Mouse (Mus musculus) embryo, embryonic 10 days (tissue): ENCODE measurements around the gene Tox4.
A peak's percentile ranks its signal among the peaks of the same experiment; 100 is the strongest.
"Not testable (repeated sequence)": the region's sequence is repeated elsewhere in the genome, so short reads cannot be mapped to it uniquely, and the experiment has no call there.

Experiments
- DNase-seq: peaks from one replicate; pipeline ENCODE4 v3.0.0-alpha.2; 2015; ENCODE audit warnings: low spot score

The Tox4 gene

GRCm38 (mm10) chr14:52278932-52279746, at the start of gene Tox4, which contains the start of gene Rab2b:
Gene Tox4, plus strand, starts transcription at chr14:52279146.
Gene Rab2b, minus strand, starts transcription at chr14:52279545.
- DNase-seq, result peak; percentile 99

- DNase-seq, result no peak
Measured at GRCm38 (mm10) chr14:52232249-52232648, 46.7 kb upstream of the Tox4 start.

GRCm38 (mm10) chr14:52235165-52235564, 43.8 kb upstream of the Tox4 start:
- no peak for DNase-seq

- DNase-seq, result no peak
Measured at GRCm38 (mm10) chr14:52236216-52236615, 42.7 kb upstream of the Tox4 start.

GRCm38 (mm10) chr14:52244041-52244689, 34.8 kb upstream of the Tox4 start:
- DNase-seq, result peak; percentile 99

GRCm38 (mm10) chr14:52244690-52245042, 34.3 kb upstream of the Tox4 start:
- DNase-seq, result no peak

GRCm38 (mm10) chr14:52246129-52246528, 32.8 kb upstream of the Tox4 start:
- DNase-seq, result no peak

GRCm38 (mm10) chr14:52256311-52257175, 22.4 kb upstream of the Tox4 start:
- DNase-seq, result peak; percentile 48

GRCm38 (mm10) chr14:52257484-52258213, 21.3 kb upstream of the Tox4 start, which contains the start of gene Chd8:
Gene Chd8, minus strand, starts transcription at chr14:52257780.
- DNase-seq, result peak; percentile 98

GRCm38 (mm10) chr14:52272781-52273180, 6.2 kb upstream of the Tox4 start:
- no peak for DNase-seq

- DNase-seq, result no peak
Measured at GRCm38 (mm10) chr14:52277210-52277609, 1.7 kb upstream of the Tox4 start.

- DNase-seq, result no peak
Measured at GRCm38 (mm10) chr14:52279747-52280120, 788 bp downstream of the Tox4 start.

- no peak for DNase-seq
Measured at GRCm38 (mm10) chr14:52283629-52284028, 4.7 kb downstream of the Tox4 start.

GRCm38 (mm10) chr14:52284191-52284590, 5.2 kb downstream of the Tox4 start:
- DNase-seq, result no peak

GRCm38 (mm10) chr14:52295558-52296264, 16.8 kb downstream of the Tox4 start:
- peak; percentile 39 for DNase-seq

GRCm38 (mm10) chr14:52303517-52303916, 24.6 kb downstream of the Tox4 start:
- not testable (repeated sequence) for DNase-seq

- peak; percentile 98 for DNase-seq
Measured at GRCm38 (mm10) chr14:52304644-52305271, 25.8 kb downstream of the Tox4 start, which contains the start of gene Mettl3. Gene Mettl3, minus strand, starts transcription at chr14:52305128.

- no peak for DNase-seq
Measured at GRCm38 (mm10) chr14:52306100-52306499, 27.2 kb downstream of the Tox4 start.

- DNase-seq, result peak; percentile 28
Measured at GRCm38 (mm10) chr14:52310343-52310742, 31.4 kb downstream of the Tox4 start.

- no peak for DNase-seq
Measured at GRCm38 (mm10) chr14:52310906-52311305, 32.0 kb downstream of the Tox4 start.
